Mouse (Mus musculus) midbrain, embryonic 11.5 days (tissue): ENCODE measurements at regions not wholly inside any gene's neighbourhood (a gene's known extent, or its start where the extent isn't known, plus 50 kb on each side); places are given as distances from the start of the nearest gene placed in this dataset.

ENCODE experiments used
- ATAC-seq: fragments of 200-750 bp; cut with Nextera tagmentation; 2 replicates; pipeline ENCODE4 v1.8.0; 2017; ENCODE audit warnings: moderate TSS enrichment, moderate library complexity; ENCODE audit not compliant: low FRiP score
- DNase-seq: peaks from one replicate; pipeline ENCODE4 v3.0.0; 2015; ENCODE audit warnings: low spot score; ENCODE audit errors: missing footprints
- H3K27ac ChIP-seq: fragments of 300-500 bp; sonication (generic); 2 replicates; pipeline ENCODE4 v1.5.1; 2014; ENCODE audit warnings: low read depth, low read length
- H3K27me3 ChIP-seq: fragments of 300-500 bp; sonication (generic); 2 replicates; pipeline ENCODE4 v1.6.1; 2014; ENCODE audit warnings: mild to moderate bottlenecking, low read length, moderate library complexity, mixed read lengths; ENCODE audit not compliant: control insufficient read depth, insufficient read depth
- H3K36me3 ChIP-seq: fragments of 300-500 bp; sonication (generic); 2 replicates; pipeline ENCODE4 v1.6.1; 2014; ENCODE audit warnings: mild to moderate bottlenecking, low read length, moderate library complexity, mixed read lengths; ENCODE audit not compliant: control insufficient read depth, insufficient read depth
- H3K4me1 ChIP-seq: fragments of 300-500 bp; sonication (generic); 2 replicates; pipeline ENCODE4 v1.6.1; 2014; ENCODE audit warnings: low read length; ENCODE audit not compliant: control insufficient read depth, insufficient read depth
- H3K4me2 ChIP-seq: fragments of 300-500 bp; sonication (generic); 2 replicates; pipeline ENCODE4 v1.6.1; 2014; ENCODE audit warnings: mild to moderate bottlenecking, moderate library complexity
- H3K4me3 ChIP-seq: fragments of 300-500 bp; sonication (generic); 2 replicates; pipeline ENCODE4 v1.5.1; 2014; ENCODE audit warnings: low read depth, low read length
- H3K9ac ChIP-seq: fragments of 300-500 bp; sonication (generic); 2 replicates; pipeline ENCODE4 v1.6.1; 2014; ENCODE audit warnings: low read length
- H3K9me3 ChIP-seq: fragments of 300-500 bp; sonication (generic); 2 replicates; pipeline ENCODE4 v1.6.1; 2016; ENCODE audit warnings: low read length; ENCODE audit not compliant: control insufficient read depth
- WGBS: fragments of 180-500 bp; shearing (Covaris S2); extraction: QIAGEN DNeasy Blood & Tissue Kit; methylation state at CpG from one replicate; pipeline ENCODE4 v1.1.7; 2014; 5-methylcytosine and 5-hydroxymethylcytosine counted together

- Histone ChIP-seq H3K4me1 (no peaks in the 10 kb centered on the region), H3K9me3 (no peaks in the 10 kb centered on the region), H3K9ac (no peak overlapping the region), H3K4me2 (no peak overlapping the region), H3K4me3 (no peak overlapping the region), H3K36me3 (no peaks in the 10 kb centered on the region), H3K27me3 (no peaks in the 10 kb centered on the region), H3K27ac (no peak overlapping the region)
- ATAC-seq, result no peak
- 89% methylated on average over 3 of the region's 3 CpGs for WGBS
- DNase-seq, result no peak
These were observed 86.2 kb upstream of the Zfp462 start for GRCm38 (mm10) chr4:54858604-54859003.

- H3K36me3 ChIP-seq, result no peaks in the 10 kb centered on the region
- no peak overlapping the region for H3K9ac ChIP-seq
- DNase-seq, result no peak
- H3K27me3 ChIP-seq, result no peaks in the 10 kb centered on the region
- H3K4me2 ChIP-seq, result no peak overlapping the region
- WGBS, result 22% methylated on average over 2 of the region's 2 CpGs
- no peak overlapping the region for H3K4me3 ChIP-seq
- H3K9me3 ChIP-seq, result no peaks in the 10 kb centered on the region
- H3K4me1 ChIP-seq, result no peaks in the 10 kb centered on the region; the same call in 1 of the 2 replicates
- ATAC-seq, result no peak
- H3K27ac ChIP-seq, result no peak overlapping the region
These were observed 78.8 kb upstream of the Zfp462 start for GRCm38 (mm10) chr4:54866062-54866461.

GRCm38 (mm10) chr4:54874136-54874827 lies 70.6 kb upstream of the Zfp462 start:
- Histone ChIP-seq H3K4me2 (no peak overlapping the region), H3K4me1 (no peaks in the 10 kb centered on the region), H3K27ac (no peak overlapping the region), H3K4me3 (no peak overlapping the region), H3K36me3 (no peaks in the 10 kb centered on the region), H3K9ac (no peak overlapping the region), H3K27me3 (no peaks in the 10 kb centered on the region), H3K9me3 (no peaks in the 10 kb centered on the region)
- DNase-seq (no peak), ATAC-seq (no peak)
- WGBS, result 94% methylated on average over 13 of the region's 13 CpGs

GRCm38 (mm10) chr4:54875506-54875905 lies 69.3 kb upstream of the Zfp462 start:
- no peaks in the 10 kb centered on the region for H3K27me3 ChIP-seq

GRCm38 (mm10) chr4:54877361-54877760 lies 67.5 kb upstream of the Zfp462 start:
- 86% methylated on average over 2 of the region's 2 CpGs for WGBS
- Histone ChIP-seq H3K4me1 (no peaks in the 10 kb centered on the region), H3K9ac (no peak overlapping the region), H3K27me3 (no peaks in the 10 kb centered on the region), H3K4me3 (no peak overlapping the region), H3K9me3 (no peaks in the 10 kb centered on the region), H3K27ac (no peak overlapping the region), H3K36me3 (no peaks in the 10 kb centered on the region), H3K4me2 (no peak overlapping the region)
- no peak for DNase-seq
- ATAC-seq, result no peak

More at GRCm38 (mm10) chr4:54875506-54875905, 69.3 kb upstream of the Zfp462 start:
- Histone ChIP-seq H3K4me1 (no peaks in the 10 kb centered on the region), H3K4me2 (no peak overlapping the region), H3K9ac (no peak overlapping the region), H3K36me3 (no peaks in the 10 kb centered on the region), H3K4me3 (no peak overlapping the region), H3K27ac (no peak overlapping the region), H3K9me3 (no peaks in the 10 kb centered on the region)
- DNase-seq (no peak), ATAC-seq (no peak)
- WGBS, result 93% methylated on average over 8 of the region's 8 CpGs

- Histone ChIP-seq H3K4me2 (no peak overlapping the region), H3K27ac (no peak overlapping the region), H3K9ac (no peak overlapping the region), H3K36me3 (no peaks in the 10 kb centered on the region), H3K4me3 (no peak overlapping the region), H3K9me3 (no peaks in the 10 kb centered on the region), H3K27me3 (no peaks in the 10 kb centered on the region), H3K4me1 (no peaks in the 10 kb centered on the region)
- ATAC-seq (no peak), DNase-seq (no peak)
- 92% methylated on average over 3 of the region's 3 CpGs for WGBS
These were observed 66.3 kb upstream of the Zfp462 start for GRCm38 (mm10) chr4:54878531-54878930.

- Histone ChIP-seq H3K27ac (no peak overlapping the region), H3K4me2 (no peak overlapping the region), H3K36me3 (no peaks in the 10 kb centered on the region), H3K27me3 (no peaks in the 10 kb centered on the region), H3K9ac (no peak overlapping the region), H3K9me3 (no peaks in the 10 kb centered on the region), H3K4me1 (no peaks in the 10 kb centered on the region), H3K4me3 (no peak overlapping the region)
- DNase-seq (no peak), ATAC-seq (no peak)
- 82% methylated on average over 5 of the region's 5 CpGs for WGBS
These were observed 51.6 kb upstream of the Zfp462 start for GRCm38 (mm10) chr4:54893288-54893687.
